Mouse (Mus musculus) cerebellum, adult 11 months (tissue): Measurements from ENCODE around the gene Ppp1r26.
"Not testable (repeated sequence)": the region's sequence is repeated elsewhere in the genome, so short reads cannot be mapped to it uniquely, and the experiment has no call there.

Source experiments
- DNase-seq: peaks from one replicate; pipeline ENCODE4 v3.0.0; 2022

The Ppp1r26 gene

GRCm38 (mm10) chr2:28446181-28446514 lies 452 bp upstream of the Ppp1r26 start:
- DNase-seq: no peak

- no peak for DNase-seq
These were observed 693 bp downstream of the Ppp1r26 start for GRCm38 (mm10) chr2:28447315-28447670.

- no peak for DNase-seq
These were observed 5.1 kb downstream of the Ppp1r26 start for GRCm38 (mm10) chr2:28451663-28452062.

- no peak for DNase-seq
These were observed 6.9 kb downstream of the Ppp1r26 start for GRCm38 (mm10) chr2:28453539-28453938.

- no peak for DNase-seq
These were observed 10.0 kb downstream of the Ppp1r26 start for GRCm38 (mm10) chr2:28456616-28457015.

GRCm38 (mm10) chr2:28463919-28464318 lies 17.3 kb downstream of the Ppp1r26 start:
- peak; percentile 59 for DNase-seq

GRCm38 (mm10) chr2:28464919-28465318 lies 18.3 kb downstream of the Ppp1r26 start:
- no peak for DNase-seq

GRCm38 (mm10) chr2:28465836-28466518 lies 19.4 kb downstream of the Ppp1r26 start, which contains the start of gene 1700007K13Rik:
TSS of gene 1700007K13Rik (minus strand) at chr2:28466332.
- peak; percentile 63 for DNase-seq

GRCm38 (mm10) chr2:28467860-28468485 lies 21.4 kb downstream of the Ppp1r26 start, which contains the start of gene Mrps2:
TSS of gene Mrps2 (plus strand) at chr2:28468066.
- peak; percentile 81 for DNase-seq

GRCm38 (mm10) chr2:28468486-28469225 lies 22.1 kb downstream of the Ppp1r26 start:
- no peak for DNase-seq

- DNase-seq: no peak
These were observed 22.9 kb downstream of the Ppp1r26 start for GRCm38 (mm10) chr2:28469461-28469860.

GRCm38 (mm10) chr2:28470591-28470990 lies 24.0 kb downstream of the Ppp1r26 start:
- no peak for DNase-seq

- not testable (repeated sequence) for DNase-seq
These were observed 25.4 kb downstream of the Ppp1r26 start for GRCm38 (mm10) chr2:28472011-28472410.

- DNase-seq: not testable (repeated sequence)
These were observed 31.4 kb downstream of the Ppp1r26 start for GRCm38 (mm10) chr2:28477993-28478392.

GRCm38 (mm10) chr2:28479208-28480204 lies 32.9 kb downstream of the Ppp1r26 start:
- no peak for DNase-seq

GRCm38 (mm10) chr2:28483861-28484260 lies 37.3 kb downstream of the Ppp1r26 start:
- DNase-seq: no peak

GRCm38 (mm10) chr2:28494521-28494920 lies 47.9 kb downstream of the Ppp1r26 start:
- DNase-seq: no peak

- DNase-seq: no peak
These were observed 48.7 kb downstream of the Ppp1r26 start for GRCm38 (mm10) chr2:28495207-28495756.

- DNase-seq: no peak
These were observed 49.4 kb downstream of the Ppp1r26 start for GRCm38 (mm10) chr2:28495801-28496595.

GRCm38 (mm10) chr2:28496671-28497070 lies 50.1 kb downstream of the Ppp1r26 start, which contains the start of gene Gbgt1:
TSS of gene Gbgt1 (plus strand) at chr2:28496891.
- no peak for DNase-seq

- DNase-seq: no peak
These were observed 51.0 kb downstream of the Ppp1r26 start for GRCm38 (mm10) chr2:28497561-28497960.
